Mouse (Mus musculus): Measurements from ENCODE around the gene Csf2. TPM values are rescaled to one million over a fixed set of nuclear protein-coding genes. Genes with fewer than 3 reads are reported as not detected.
"Not testable (repeated sequence)": the region's sequence is repeated elsewhere in the genome, so short reads cannot be mapped to it uniquely, and the experiment has no call there.

Gene Csf2
- polyA plus RNA-seq (2015; fragmentation: Nextera tagmentation; extraction: Ambion mirVana), result not detected in 2 replicates

DNA sequence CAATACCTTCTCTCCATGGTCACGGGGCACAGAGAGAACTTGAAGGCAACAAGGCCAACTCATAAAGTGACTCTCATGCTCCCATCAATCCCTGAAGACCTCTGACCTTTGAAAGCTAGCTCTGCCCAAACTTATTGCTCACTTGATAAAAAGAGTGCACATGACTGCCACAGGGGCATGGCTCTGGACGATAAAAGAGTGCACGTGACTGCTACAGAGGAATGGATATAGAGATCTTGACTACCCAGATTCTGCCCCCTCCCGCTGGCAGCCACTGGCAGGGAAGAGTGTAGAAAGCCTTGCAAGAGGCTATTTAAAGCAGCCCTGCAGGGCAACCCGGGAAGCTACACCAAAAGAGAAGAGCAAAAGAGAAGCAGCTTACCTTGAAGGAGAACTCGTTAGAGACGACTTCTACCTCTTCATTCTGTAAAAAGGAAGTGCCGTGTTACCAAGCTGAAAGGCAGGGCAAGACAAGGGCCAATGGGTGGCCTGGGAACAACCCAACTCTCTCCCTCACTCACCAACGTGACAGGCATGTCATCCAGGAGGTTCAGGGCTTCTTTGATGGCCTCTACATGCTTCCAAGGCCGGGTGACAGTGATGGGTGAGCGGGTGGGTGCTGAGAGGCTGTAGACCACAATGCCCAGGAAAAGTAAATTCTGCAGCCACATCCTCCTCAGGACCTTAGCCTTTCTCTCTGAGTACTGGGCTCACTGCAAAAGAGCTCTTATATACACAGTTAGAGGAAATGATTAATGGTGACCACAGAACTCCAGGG, at the start of gene Csf2:
Csf2 (minus strand) TSS at position 728 of the 778 bp plus-strand sequence.
- Histone ChIP-seq H3K9ac (no peak within 1 kb of the TSS), H3K9me3 (no peaks in the 10 kb centered on the region), H3K27me3 (no peaks in the 10 kb centered on the region), H3K27ac (no peak within 1 kb of the TSS), H3K4me2 (no peak within 1 kb of the TSS), H3K4me3 (no peak within 1 kb of the TSS), H3K36me3 (no peaks in the 10 kb centered on the region), H3K4me1 (peaks cover 3% of the 10 kb centered on the region; the same call in 1 of the 2 replicates)
- ATAC-seq (ENCODE audit: insufficient number of reproducible peaks, low FRiP score, low TSS enrichment, low read depth), result no peak
- WGBS, result 52% methylated on average over 11 of the region's 11 CpGs

DNA sequence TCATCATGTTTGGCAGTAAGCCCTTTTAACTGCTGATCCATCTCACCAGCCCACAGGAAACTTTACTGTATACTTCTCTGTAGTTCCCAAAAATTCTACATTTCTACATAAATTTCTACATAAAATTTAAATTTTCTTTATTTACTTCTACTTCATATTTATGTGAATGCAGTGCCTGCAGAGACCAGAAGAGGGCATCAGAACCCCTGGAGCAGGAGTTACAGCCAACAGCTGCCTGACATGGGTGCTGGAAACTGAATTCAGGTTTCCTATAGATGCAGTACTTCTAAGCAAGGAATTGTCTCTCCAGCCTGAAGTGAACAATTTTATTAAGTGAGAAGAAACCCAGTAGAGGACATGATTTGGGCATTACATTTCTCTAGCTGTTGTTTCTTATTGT, 49.3 kb upstream of the Csf2 start:
- peaks cover 11% of the 10 kb centered on the region for H3K27me3 ChIP-seq
- ATAC-seq (ENCODE audit: insufficient number of reproducible peaks, low FRiP score, low TSS enrichment, low read depth), result no peak
- H3K36me3 ChIP-seq, result no peaks in the 10 kb centered on the region
- H3K9ac ChIP-seq, result no peak overlapping the region
- H3K4me1 ChIP-seq, result peaks cover 2% of the 10 kb centered on the region
- no peak overlapping the region for H3K4me3 ChIP-seq
- no peak overlapping the region for H3K4me2 ChIP-seq
- no peak overlapping the region for H3K27ac ChIP-seq
- H3K9me3 ChIP-seq, result no peaks in the 10 kb centered on the region

DNA sequence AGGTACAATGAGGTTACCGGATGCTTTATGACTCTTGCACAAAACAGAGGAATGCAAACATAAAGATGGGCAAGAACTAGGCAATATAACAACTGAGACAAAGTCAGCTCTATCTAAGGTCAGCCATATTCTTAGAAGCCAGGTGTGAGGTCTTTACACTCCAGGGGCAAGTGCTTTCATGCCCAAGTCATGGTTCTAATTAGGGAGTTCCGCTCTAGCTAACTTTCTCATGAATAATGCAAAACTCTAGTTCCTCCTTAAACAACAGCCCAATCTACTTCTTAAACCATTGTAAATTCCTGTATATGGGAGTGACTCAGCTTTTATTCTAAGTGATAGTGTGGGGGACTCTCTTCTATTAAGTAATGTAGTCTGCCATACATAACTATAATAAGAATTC, 48.0 kb upstream of the Csf2 start:
- H3K4me1 ChIP-seq; ATAC-seq (ENCODE audit: insufficient number of reproducible peaks, low FRiP score, low TSS enrichment, low read depth); H3K9me3 ChIP-seq; H3K27me3 ChIP-seq; H3K36me3 ChIP-seq; H3K27ac ChIP-seq; H3K4me3 ChIP-seq; H3K4me2 ChIP-seq; H3K9ac ChIP-seq: not testable (repeated sequence)
- WGBS, result 89% methylated on average over 2 of the region's 2 CpGs

DNA sequence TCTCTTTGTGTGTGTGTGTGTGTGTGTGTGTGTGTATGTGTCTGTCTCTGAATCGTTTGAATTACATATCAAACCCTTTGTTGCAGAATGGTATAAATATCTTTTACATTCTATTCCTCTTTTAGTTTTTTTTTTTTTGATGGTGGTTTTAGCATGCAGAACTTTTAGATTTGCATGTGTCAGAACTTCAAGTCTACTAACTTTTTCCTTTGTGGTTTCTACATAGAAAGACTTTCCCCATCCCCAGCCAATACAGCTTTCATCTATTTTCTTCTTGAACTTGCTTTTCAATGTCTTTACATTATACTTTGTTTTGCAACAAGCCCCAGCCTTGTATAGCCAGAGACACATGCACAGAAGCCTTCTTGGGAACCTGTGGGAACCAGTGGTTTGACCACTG, 47.3 kb upstream of the Csf2 start:
- H3K4me3 ChIP-seq, result no peak overlapping the region
- H3K36me3 ChIP-seq, result no peaks in the 10 kb centered on the region
- H3K4me2 ChIP-seq, result no peak overlapping the region
- WGBS, result 76% methylated on average over 1 of the region's 1 CpGs
- no peak for ATAC-seq (ENCODE audit: insufficient number of reproducible peaks, low FRiP score, low TSS enrichment, low read depth)
- H3K27ac ChIP-seq, result no peak overlapping the region
- no peak overlapping the region for H3K9ac ChIP-seq
- H3K9me3 ChIP-seq, result no peaks in the 10 kb centered on the region
- H3K4me1 ChIP-seq, result no peaks in the 10 kb centered on the region
- no peaks in the 10 kb centered on the region for H3K27me3 ChIP-seq

DNA sequence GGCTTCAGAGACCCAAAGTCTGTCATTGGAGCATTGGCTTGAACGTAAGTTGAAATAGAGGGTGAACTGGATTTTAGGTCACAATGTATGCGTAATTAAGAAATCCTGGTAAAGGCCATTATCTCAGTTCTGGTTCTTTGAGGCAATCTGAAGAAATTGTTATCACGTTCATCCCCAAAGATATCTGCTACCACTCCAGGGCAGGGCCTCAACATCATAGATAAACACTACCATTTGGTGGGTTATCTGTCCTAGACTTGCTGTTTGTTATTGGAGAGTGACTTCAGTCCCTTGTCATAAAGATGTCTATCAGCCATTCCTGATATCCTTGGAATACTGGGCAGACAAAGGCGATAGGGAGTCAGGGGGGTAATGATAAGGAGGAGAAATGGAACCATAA, 46.5 kb upstream of the Csf2 start:
- WGBS, result 78% methylated on average over 4 of the region's 4 CpGs
- Histone ChIP-seq H3K4me3 (no peak overlapping the region), H3K4me1 (no peaks in the 10 kb centered on the region), H3K9ac (no peak overlapping the region), H3K27ac (no peak overlapping the region), H3K27me3 (no peaks in the 10 kb centered on the region), H3K9me3 (no peaks in the 10 kb centered on the region), H3K4me2 (no peak overlapping the region), H3K36me3 (no peaks in the 10 kb centered on the region)
- ATAC-seq (ENCODE audit: insufficient number of reproducible peaks, low FRiP score, low TSS enrichment, low read depth), result no peak

DNA sequence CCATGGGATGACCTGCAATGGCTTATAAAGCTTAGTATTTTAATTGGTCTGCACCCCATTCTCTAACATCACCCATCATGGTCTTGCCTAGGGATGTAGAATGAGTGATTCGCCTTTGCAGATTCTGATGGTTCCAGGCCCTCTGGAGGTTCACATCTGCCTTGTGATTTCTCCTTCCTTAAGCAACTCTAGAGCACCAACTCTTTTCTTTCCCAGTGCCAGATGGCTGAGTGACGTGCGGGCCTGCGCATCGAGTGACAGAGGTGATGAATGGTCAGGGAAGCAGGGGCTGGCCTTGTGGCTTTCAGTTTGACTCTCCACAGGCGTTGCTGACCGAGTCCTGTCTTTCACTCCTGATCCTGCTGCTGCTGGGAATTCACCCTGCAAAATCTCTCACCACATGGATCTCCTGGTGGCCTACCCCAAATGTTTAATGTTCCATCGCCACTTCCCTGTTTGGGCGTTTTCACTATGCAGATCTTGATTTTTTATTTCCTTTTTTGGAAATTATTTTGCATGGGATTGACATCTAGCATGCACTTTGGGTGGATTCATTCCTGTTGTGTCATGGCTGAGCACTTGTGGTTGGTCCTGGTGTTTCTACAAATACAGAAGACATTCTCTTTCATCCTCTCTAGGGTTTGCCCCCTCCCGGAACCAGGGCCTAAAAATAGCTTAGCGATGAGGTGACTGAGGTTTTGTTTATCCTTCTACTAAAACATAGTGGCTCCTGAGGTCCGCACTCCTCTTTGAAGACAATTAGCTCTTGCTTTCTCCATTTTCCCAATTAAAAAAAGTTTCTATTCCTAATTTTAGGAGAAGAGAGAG, 44.7 kb upstream of the Csf2 start:
- H3K9ac ChIP-seq, result no peak overlapping the region
- H3K27me3 ChIP-seq, result no peaks in the 10 kb centered on the region
- H3K4me3 ChIP-seq, result no peak overlapping the region
- ATAC-seq (ENCODE audit: insufficient number of reproducible peaks, low FRiP score, low TSS enrichment, low read depth), result no peak
- H3K9me3 ChIP-seq, result no peaks in the 10 kb centered on the region
- no peaks in the 10 kb centered on the region for H3K4me1 ChIP-seq
- H3K27ac ChIP-seq, result no peak overlapping the region
- no peak overlapping the region for H3K4me2 ChIP-seq
- 62% methylated on average over 12 of the region's 12 CpGs for WGBS
- H3K36me3 ChIP-seq, result no peaks in the 10 kb centered on the region

DNA sequence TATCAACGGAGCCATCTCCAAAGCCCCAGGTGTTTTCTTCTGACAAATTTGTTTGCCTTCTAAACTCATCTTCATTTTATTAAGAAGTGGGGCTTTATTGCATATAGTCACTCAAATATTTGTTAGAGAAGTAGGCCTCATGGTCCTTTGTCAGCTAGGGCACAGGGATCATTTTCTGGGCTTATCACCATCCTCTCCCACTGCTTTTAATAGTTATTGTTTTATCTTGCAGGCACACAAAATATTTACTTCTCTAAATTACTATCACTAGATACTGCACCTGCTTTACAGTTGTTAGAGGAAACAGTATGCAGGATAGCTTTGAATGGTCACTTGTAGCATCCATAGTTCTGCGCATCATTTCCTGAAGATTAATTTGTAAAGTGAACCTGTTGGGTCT, 42.7 kb upstream of the Csf2 start:
- no peaks in the 10 kb centered on the region for H3K9me3 ChIP-seq
- H3K36me3 ChIP-seq, result no peaks in the 10 kb centered on the region
- WGBS, result 83% methylated on average over 2 of the region's 2 CpGs
- no peak for ATAC-seq (ENCODE audit: insufficient number of reproducible peaks, low FRiP score, low TSS enrichment, low read depth)
- no peaks in the 10 kb centered on the region for H3K4me1 ChIP-seq
- no peak overlapping the region for H3K9ac ChIP-seq
- no peak overlapping the region for H3K27ac ChIP-seq
- no peaks in the 10 kb centered on the region for H3K27me3 ChIP-seq
- no peak overlapping the region for H3K4me3 ChIP-seq
- H3K4me2 ChIP-seq, result no peak overlapping the region

DNA sequence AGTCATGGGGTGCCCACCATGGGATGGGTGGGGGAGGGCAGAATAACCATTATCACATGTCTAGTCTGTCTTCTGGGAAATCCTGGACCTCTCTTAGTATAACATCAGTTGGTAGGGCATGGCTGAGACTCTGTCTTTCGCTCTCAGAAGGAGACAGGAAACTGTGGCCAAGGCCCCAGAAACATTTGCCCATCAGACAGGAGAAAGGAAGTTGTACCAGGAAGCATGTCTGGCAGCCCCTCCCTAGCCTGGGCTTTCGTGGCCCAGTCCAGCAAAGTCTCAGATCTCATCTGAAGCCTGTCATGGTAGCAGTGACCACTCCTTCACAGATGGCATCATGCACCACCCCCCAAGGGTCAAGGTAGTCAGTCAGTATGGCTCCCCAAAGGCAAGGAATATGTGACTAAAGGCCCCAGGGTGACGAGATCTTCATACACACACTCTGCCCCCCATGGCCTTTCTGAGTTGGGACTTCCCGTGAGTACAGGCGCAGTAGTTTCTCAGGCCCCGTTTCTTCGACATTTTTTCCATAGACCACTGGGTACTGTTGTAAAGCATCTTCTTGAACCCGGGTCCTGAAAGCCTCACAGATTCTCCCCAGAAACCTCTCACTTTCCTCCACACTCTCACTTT, 38.5 kb upstream of the Csf2 start:
- H3K9me3 ChIP-seq, result no peaks in the 10 kb centered on the region
- no peaks in the 10 kb centered on the region for H3K27me3 ChIP-seq
- no peak for ATAC-seq (ENCODE audit: insufficient number of reproducible peaks, low FRiP score, low TSS enrichment, low read depth)
- H3K36me3 ChIP-seq, result no peaks in the 10 kb centered on the region
- 84% methylated on average over 8 of the region's 8 CpGs for WGBS
- H3K4me3 ChIP-seq, result no peak overlapping the region
- no peak overlapping the region for H3K27ac ChIP-seq
- no peak overlapping the region for H3K4me2 ChIP-seq
- no peaks in the 10 kb centered on the region for H3K4me1 ChIP-seq
- H3K9ac ChIP-seq, result no peak overlapping the region

DNA sequence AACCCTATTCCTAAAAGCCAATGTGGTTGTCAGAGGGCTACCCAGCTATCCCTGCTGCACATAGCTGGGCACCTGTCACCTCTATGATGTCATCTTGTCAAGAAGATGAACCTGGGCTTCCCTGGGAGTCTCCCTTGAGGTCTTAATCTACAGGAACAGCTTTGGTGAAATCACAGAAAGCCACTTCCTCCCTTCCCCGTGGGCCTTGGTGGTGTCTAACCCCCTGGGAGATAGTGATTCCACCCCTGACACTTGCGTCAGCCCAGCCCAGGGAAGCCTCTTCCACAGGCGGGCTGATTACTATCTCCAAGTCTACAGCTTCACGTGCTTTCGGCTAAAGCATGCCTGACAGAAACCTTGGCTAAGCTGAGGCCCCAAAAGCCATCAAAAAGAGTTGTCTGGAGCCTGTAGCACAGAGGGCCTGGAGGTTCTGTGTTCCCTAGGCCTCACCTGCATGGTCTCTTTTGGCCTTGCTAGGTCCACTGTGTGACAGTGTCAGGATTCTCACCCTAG, 22.0 kb upstream of the Csf2 start:
- Histone ChIP-seq H3K27ac (no peak overlapping the region), H3K36me3 (no peaks in the 10 kb centered on the region), H3K27me3 (no peaks in the 10 kb centered on the region), H3K4me3 (no peak overlapping the region), H3K4me1 (no peaks in the 10 kb centered on the region), H3K9ac (no peak overlapping the region), H3K4me2 (no peak overlapping the region), H3K9me3 (no peaks in the 10 kb centered on the region)
- ATAC-seq (ENCODE audit: insufficient number of reproducible peaks, low FRiP score, low TSS enrichment, low read depth), result no peak
- 79% methylated on average over 5 of the region's 5 CpGs for WGBS

DNA sequence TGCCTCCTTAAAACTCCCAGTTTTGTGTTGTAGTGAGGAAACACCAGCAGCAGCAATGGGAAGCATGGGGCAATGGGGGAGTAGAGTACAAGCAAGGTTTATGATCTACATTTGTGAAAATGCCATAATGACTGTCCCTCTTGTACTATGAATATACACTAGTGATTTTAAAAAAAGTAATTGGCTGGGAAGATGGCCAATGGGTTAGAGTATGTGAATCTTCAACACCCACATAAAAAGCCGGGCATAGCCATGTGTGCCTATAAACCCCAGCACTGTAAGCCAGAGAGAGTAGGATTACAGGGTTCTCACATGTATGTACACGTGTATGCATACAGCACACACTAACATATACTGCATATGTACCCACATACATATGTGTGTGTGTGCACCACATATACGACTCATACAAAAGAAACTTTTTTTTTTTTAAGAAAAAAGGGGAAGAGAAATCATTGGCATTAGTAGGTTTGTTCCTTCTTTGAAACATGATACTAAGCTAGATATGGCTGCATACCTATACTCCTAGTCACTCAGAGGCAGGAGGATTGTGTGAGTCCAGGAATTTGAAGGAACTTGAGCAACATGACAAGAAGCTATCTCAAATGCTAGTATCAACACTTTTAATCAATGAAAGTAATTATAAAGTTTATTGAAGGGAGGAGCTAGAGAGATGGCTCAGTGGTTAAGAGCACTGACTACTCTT, 19.9 kb upstream of the Csf2 start:
- no peak overlapping the region for H3K9ac ChIP-seq
- no peaks in the 10 kb centered on the region for H3K9me3 ChIP-seq
- ATAC-seq (ENCODE audit: insufficient number of reproducible peaks, low FRiP score, low TSS enrichment, low read depth), result no peak
- H3K4me2 ChIP-seq, result no peak overlapping the region
- 68% methylated on average over 3 of the region's 3 CpGs for WGBS
- no peaks in the 10 kb centered on the region for H3K27me3 ChIP-seq
- H3K4me3 ChIP-seq, result no peak overlapping the region
- no peaks in the 10 kb centered on the region for H3K36me3 ChIP-seq
- no peak overlapping the region for H3K27ac ChIP-seq
- no peaks in the 10 kb centered on the region for H3K4me1 ChIP-seq

DNA sequence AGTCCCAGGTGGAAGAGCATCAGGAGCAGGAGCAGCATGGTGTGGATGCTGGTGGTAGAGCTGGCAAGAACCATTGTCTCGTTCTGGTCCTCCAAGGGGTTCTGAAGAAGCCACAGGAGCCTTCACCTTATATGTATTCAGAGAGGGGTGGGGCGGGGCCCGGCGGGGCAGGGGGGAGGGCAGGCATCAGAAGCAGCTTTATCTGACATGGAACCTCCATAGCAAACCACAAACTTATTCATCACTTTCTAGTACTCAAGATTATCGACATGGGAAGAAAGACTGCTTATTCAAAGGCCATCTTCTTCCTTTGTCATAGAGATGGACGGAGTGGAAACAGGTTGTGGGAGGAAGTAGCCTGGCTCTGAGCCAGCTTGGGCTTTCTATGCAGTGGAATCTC, 17.7 kb upstream of the Csf2 start, which contains the start of gene Il3:
Il3 (minus strand) TSS at position 101 of the 400 bp plus-strand sequence.
- Histone ChIP-seq H3K27ac (no peak within 1 kb of the TSS), H3K9me3 (no peaks in the 10 kb centered on the region), H3K4me2 (no peak within 1 kb of the TSS), H3K27me3 (no peaks in the 10 kb centered on the region), H3K4me3 (no peak within 1 kb of the TSS), H3K36me3 (no peaks in the 10 kb centered on the region), H3K4me1 (no peaks in the 10 kb centered on the region), H3K9ac (no peak within 1 kb of the TSS)
- ATAC-seq (ENCODE audit: insufficient number of reproducible peaks, low FRiP score, low TSS enrichment, low read depth), result no peak
- WGBS, result 82% methylated on average over 6 of the region's 6 CpGs

All from limb, embryonic 15.5 days (tissue).